In genomic region chr19:5083961-5084833, GRCm38 (mm10) we compare ENCODE assay signal across 10 mouse cellular contexts. TPM values are rescaled to one million over a fixed set of nuclear protein-coding genes. Genes with fewer than 3 reads are reported as not detected.
A peak's percentile ranks its signal among the peaks of the same experiment; 100 is the strongest.
DNase-seq lines count a peak whose midpoint lies in the region; ATAC-seq and TF ChIP-seq lines count a peak whose summit lies in the region.
"Had no signal": no experiment of that assay in that cellular context is flagged by ENCODE, and none has a peak within 500 bp of the region (broad histone marks: within the 10 kb centered on the region; RNA-seq: fewer than 3 reads in every experiment).

No protein-coding gene starts in this region.

- H3K9ac ChIP-seq in forebrain, embryonic 16.5 days (replicated peaks; ENCODE audit: low read depth, low read length) = peak overlapping the region; percentile 71
- H3K9ac ChIP-seq in liver, embryonic 13.5 days = no peak overlapping the region

- H3K4me3 ChIP-seq in C2C12 (ENCODE audit: insufficient read depth, poor library complexity, severe bottlenecking) = peak overlapping the region; percentile 38
- H3K4me3 ChIP-seq in forebrain, embryonic 16.5 days (replicated peaks; ENCODE audit: low read length) = peak overlapping the region; percentile 64
- peak overlapping the region; percentile 62; the same call in 1 of the 2 replicates for H3K4me3 ChIP-seq in liver, embryonic 13.5 days (replicated peaks)

- no peak overlapping the region; the same call in 1 of the 2 replicates for H3K27ac ChIP-seq in forebrain, embryonic 16.5 days (ENCODE audit: low read length)
- no peak overlapping the region for H3K27ac ChIP-seq in liver, embryonic 13.5 days

- no peaks in the 10 kb centered on the region for H3K27me3 ChIP-seq in C2C12 (ENCODE audit: control insufficient read depth, insufficient read depth, insufficient read length)
- H3K27me3 ChIP-seq in forebrain, embryonic 16.5 days (replicated peaks; ENCODE audit: control insufficient read depth, insufficient read depth, low read length) = peaks cover 58% of the 10 kb centered on the region
- peaks cover 81% of the 10 kb centered on the region for H3K27me3 ChIP-seq in liver, embryonic 13.5 days

- DNase-seq in cerebellum, adult 9-11 months = peak; percentile 57
- no peak for DNase-seq in cerebellum, adult 8-10 months
- DNase-seq in liver, embryonic 13.5 days = no peak
- DNase-seq in adrenal gland, adult (ENCODE audit: inconsistent age in 2 of 2, low spot score in 1 of 2) = no peak
- DNase-seq: heart, postnatal 14 days; thymus, postnatal 14 days had no signal

- peaks cover 7% of the 10 kb centered on the region for H3K79me2 ChIP-seq in C2C12 (ENCODE audit: control insufficient read depth, insufficient read depth)

- TF ChIP-seq CTCF in C2C12 (IDR thresholded peaks at IDR 0.05; ENCODE audit: control insufficient read depth, insufficient read depth, insufficient read length) = no peak

- 59% methylated on average over 3 of the region's 3 CpGs for WGBS in forebrain, embryonic 16.5 days
- WGBS in liver, embryonic 13.5 days (ENCODE audit: insufficient replicate concordance) = 62% methylated on average over 3 of the region's 3 CpGs

- ATAC-seq in forebrain, embryonic 16.5 days = no peak
- no peak for ATAC-seq in liver, embryonic 13.5 days (ENCODE audit: low read depth)
- no peak for ATAC-seq in erythroid progenitor cell, adult 5-6 weeks (replicated peaks; ENCODE audit: low FRiP score, poor library complexity, severe bottlenecking)
- no peak for ATAC-seq in erythroblast, adult 5-6 weeks (replicated peaks; ENCODE audit: low FRiP score, poor library complexity, severe bottlenecking)

- no peaks in the 10 kb centered on the region for H3K79me3 ChIP-seq in C2C12 (ENCODE audit: low read depth)

- no peaks in the 10 kb centered on the region for H3K9me3 ChIP-seq in forebrain, embryonic 16.5 days (ENCODE audit: control insufficient read depth, low read length)
- H3K9me3 ChIP-seq in liver, embryonic 13.5 days (replicated peaks) = no peaks in the 10 kb centered on the region

- peaks cover 20% of the 10 kb centered on the region for H3K4me1 ChIP-seq in forebrain, embryonic 16.5 days (replicated peaks; ENCODE audit: control insufficient read depth, insufficient read depth, low read length)
- H3K4me1 ChIP-seq in liver, embryonic 13.5 days (replicated peaks) = peaks cover 29% of the 10 kb centered on the region

- H3ac ChIP-seq in C2C12 (ENCODE audit: control insufficient read depth, insufficient read length, low read depth) = peak overlapping the region; percentile 64

- H3K36me3 ChIP-seq in C2C12 (ENCODE audit: control insufficient read depth, insufficient read depth) = no peaks in the 10 kb centered on the region
- no peaks in the 10 kb centered on the region for H3K36me3 ChIP-seq in forebrain, embryonic 16.5 days (ENCODE audit: control insufficient read depth, insufficient read depth)
- H3K36me3 ChIP-seq in liver, embryonic 13.5 days = no peaks in the 10 kb centered on the region

- H3K4me2 ChIP-seq in forebrain, embryonic 16.5 days (ENCODE audit: low read length) = peak overlapping the region; percentile 85
- peak overlapping the region; percentile 84; the same call in 1 of the 2 replicates for H3K4me2 ChIP-seq in liver, embryonic 13.5 days

TF ChIP-seq in C2C12, 6 proteins besides CTCF, POLR2A, EP300 and RAD21:
- TF ChIP-seq FOSL1 (IDR thresholded peaks at IDR 0.05; ENCODE audit: insufficient read depth, low read length, poor library complexity, severe bottlenecking) (no peak), MYOG (IDR thresholded peaks at IDR 0.05; ENCODE audit: control insufficient read depth, extremely low read depth, insufficient read length) (no peak), CEBPB (IDR thresholded peaks at IDR 0.05; ENCODE audit: low read depth) (no peak), USF1 (IDR thresholded peaks at IDR 0.05; ENCODE audit: low read depth) (no peak)

RNA-seq across cellular contexts. Expression of gene Tmem151a, which starts 1.1 kb away (rescaled TPM):
- polyA plus RNA-seq in C2C12 (2012; fragmentation: generic; extraction: Trizol) = 4.6 TPM
- 8.0 and 15.8 TPM in 2 replicates for polyA plus RNA-seq in forebrain, embryonic 16.5 days (2015; fragmentation: Nextera tagmentation; extraction: Ambion mirVana)
- 0.49 and 0.89 TPM in 2 replicates for polyA plus RNA-seq in liver, embryonic 13.5 days (2015; fragmentation: Nextera tagmentation; extraction: Ambion mirVana)
- not detected in 2 replicates for total RNA-seq in erythroid progenitor cell, adult 5-6 weeks (2015; ENCODE audit: low replicate concordance)
- total RNA-seq in erythroid progenitor cell, adult 5-6 weeks (2017; ENCODE audit: low replicate concordance) = not detected in 2 replicates
- not detected in 2 replicates for total RNA-seq in erythroblast, adult 5-6 weeks (2015; ENCODE audit: low replicate concordance)
- not detected in 2 replicates for total RNA-seq in erythroblast, adult 5-6 weeks (2017; ENCODE audit: low replicate concordance)

RNA-seq across cellular contexts. Expression of gene Yif1a, which starts 4.1 kb away (rescaled TPM):
- 57.6 TPM for polyA plus RNA-seq in C2C12 (2012; fragmentation: generic; extraction: Trizol)
- polyA plus RNA-seq in forebrain, embryonic 16.5 days (2015; fragmentation: Nextera tagmentation; extraction: Ambion mirVana) = 54.0 and 56.0 TPM in 2 replicates
- polyA plus RNA-seq in liver, embryonic 13.5 days (2015; fragmentation: Nextera tagmentation; extraction: Ambion mirVana) = 45.5 and 46.6 TPM in 2 replicates
- 5.0 and 10.8 TPM in 2 replicates for total RNA-seq in erythroid progenitor cell, adult 5-6 weeks (2015; ENCODE audit: low replicate concordance)
- 6.2 TPM in 1 of 2 replicates, not detected in the other for total RNA-seq in erythroid progenitor cell, adult 5-6 weeks (2017; ENCODE audit: low replicate concordance)
- 6.3 and 7.1 TPM in 2 replicates for total RNA-seq in erythroblast, adult 5-6 weeks (2015; ENCODE audit: low replicate concordance)
- total RNA-seq in erythroblast, adult 5-6 weeks (2017; ENCODE audit: low replicate concordance) = 1.9 and 2.5 TPM in 2 replicates

RNA-seq across cellular contexts. Expression of gene Cnih2, which starts 14.1 kb away (rescaled TPM):
- 1.9 TPM for polyA plus RNA-seq in C2C12 (2012; fragmentation: generic; extraction: Trizol)
- polyA plus RNA-seq in forebrain, embryonic 16.5 days (2015; fragmentation: Nextera tagmentation; extraction: Ambion mirVana) = 297 and 347 TPM in 2 replicates
- 1.3 and 1.4 TPM in 2 replicates for polyA plus RNA-seq in liver, embryonic 13.5 days (2015; fragmentation: Nextera tagmentation; extraction: Ambion mirVana)
- not detected in 2 replicates for total RNA-seq in erythroid progenitor cell, adult 5-6 weeks (2015; ENCODE audit: low replicate concordance)
- total RNA-seq in erythroid progenitor cell, adult 5-6 weeks (2017; ENCODE audit: low replicate concordance) = 0.39 TPM in 1 of 2 replicates, not detected in the other
- not detected in 2 replicates for total RNA-seq in erythroblast, adult 5-6 weeks (2015; ENCODE audit: low replicate concordance)
- not detected in 2 replicates for total RNA-seq in erythroblast, adult 5-6 weeks (2017; ENCODE audit: low replicate concordance)

RNA-seq across cellular contexts. Expression of gene Cd248, which starts 16.3 kb away (rescaled TPM):
- polyA plus RNA-seq in C2C12 (2012; fragmentation: generic; extraction: Trizol) = 3.2 TPM
- polyA plus RNA-seq in forebrain, embryonic 16.5 days (2015; fragmentation: Nextera tagmentation; extraction: Ambion mirVana) = 11.9 and 14.3 TPM in 2 replicates
- 3.1 and 3.7 TPM in 2 replicates for polyA plus RNA-seq in liver, embryonic 13.5 days (2015; fragmentation: Nextera tagmentation; extraction: Ambion mirVana)
- total RNA-seq in erythroid progenitor cell, adult 5-6 weeks (2015; ENCODE audit: low replicate concordance) = not detected in 2 replicates
- not detected in 2 replicates for total RNA-seq in erythroid progenitor cell, adult 5-6 weeks (2017; ENCODE audit: low replicate concordance)
- total RNA-seq in erythroblast, adult 5-6 weeks (2015; ENCODE audit: low replicate concordance) = 0.84 TPM in 1 of 2 replicates, not detected in the other
- total RNA-seq in erythroblast, adult 5-6 weeks (2017; ENCODE audit: low replicate concordance) = 0.09 and 0.42 TPM in 2 replicates

RNA-seq across cellular contexts. Expression of gene Rab1b, which starts 22.7 kb away (rescaled TPM):
- 212 TPM for polyA plus RNA-seq in C2C12 (2012; fragmentation: generic; extraction: Trizol)
- 239 and 241 TPM in 2 replicates for polyA plus RNA-seq in forebrain, embryonic 16.5 days (2015; fragmentation: Nextera tagmentation; extraction: Ambion mirVana)
- 96.4 and 102 TPM in 2 replicates for polyA plus RNA-seq in liver, embryonic 13.5 days (2015; fragmentation: Nextera tagmentation; extraction: Ambion mirVana)
- total RNA-seq in erythroid progenitor cell, adult 5-6 weeks (2015; ENCODE audit: low replicate concordance) = 12.2 and 13.7 TPM in 2 replicates
- 20.5 and 23.3 TPM in 2 replicates for total RNA-seq in erythroid progenitor cell, adult 5-6 weeks (2017; ENCODE audit: low replicate concordance)
- 14.4 and 23.6 TPM in 2 replicates for total RNA-seq in erythroblast, adult 5-6 weeks (2015; ENCODE audit: low replicate concordance)
- total RNA-seq in erythroblast, adult 5-6 weeks (2017; ENCODE audit: low replicate concordance) = 19.4 and 22.9 TPM in 2 replicates

Comparison
In these comparisons a context has a peak if more than half of its experiments do, and no peak if none do; other contexts are left out.
1. RNA of gene Cnih2, which starts 14.1 kb away (polyA plus RNA-seq): 297 to 347 TPM in forebrain, embryonic 16.5 days; 1.9 TPM in C2C12 (single experiment) and 1.3 to 1.4 TPM in liver, embryonic 13.5 days; every median in the first group is over 100 times any median in the second.
2. Peak in every context shown above with its lines, with median percentiles within 50 percentile points of each other: H3K4me3 ChIP-seq.